Mouse (Mus musculus) spleen, postnatal 14 days (tissue): ENCODE data around the gene Pmvk.

Experiments used
- DNase-seq, 2 experiments: peaks; one replicate each; pipeline ENCODE4 v3.0.0; 2021 to 2022; ENCODE audit warnings: low spot score in 2 of 2

The Pmvk gene

DNA sequence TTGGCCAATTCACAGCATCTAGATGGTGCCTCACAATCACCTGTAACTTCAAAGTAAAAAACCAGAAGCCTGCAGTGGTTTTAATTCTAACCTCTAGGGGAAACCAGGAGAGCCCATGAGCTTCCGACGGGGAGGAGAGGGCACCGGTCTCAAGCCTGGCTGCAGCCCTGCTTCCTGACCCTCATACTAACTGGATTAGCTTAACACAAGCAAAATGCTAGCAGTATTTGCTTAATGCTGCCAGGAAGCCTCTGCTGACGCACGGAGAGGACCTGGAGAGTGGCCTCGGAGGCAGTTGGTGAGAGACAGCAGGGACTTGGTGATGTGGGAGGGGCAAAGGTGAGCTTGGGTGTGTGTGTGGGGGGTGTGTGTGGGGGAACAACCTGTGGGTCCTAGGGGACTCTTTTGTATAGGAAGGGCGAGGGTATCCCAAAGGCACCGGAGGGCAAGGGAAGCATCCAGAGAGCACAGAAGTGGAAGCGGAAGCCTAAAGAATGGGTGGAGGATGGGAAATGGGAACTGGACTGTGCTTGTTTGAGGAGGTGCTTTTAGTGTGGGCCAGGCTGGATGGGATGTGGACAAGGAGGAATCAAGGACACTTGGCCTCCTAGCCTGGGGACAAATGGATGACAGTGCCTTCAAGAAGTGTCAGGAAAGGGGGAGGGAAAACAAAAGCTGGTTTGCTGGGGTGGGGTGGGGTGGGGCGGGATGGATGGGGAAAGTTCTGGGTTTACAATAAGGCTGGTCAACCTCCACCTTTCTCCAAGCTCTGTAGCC is at the start of gene Pmvk:
Gene Pmvk, plus strand, starts transcription at position 141 of the 777 bp plus-strand sequence.
- DNase-seq, result no peak

DNA sequence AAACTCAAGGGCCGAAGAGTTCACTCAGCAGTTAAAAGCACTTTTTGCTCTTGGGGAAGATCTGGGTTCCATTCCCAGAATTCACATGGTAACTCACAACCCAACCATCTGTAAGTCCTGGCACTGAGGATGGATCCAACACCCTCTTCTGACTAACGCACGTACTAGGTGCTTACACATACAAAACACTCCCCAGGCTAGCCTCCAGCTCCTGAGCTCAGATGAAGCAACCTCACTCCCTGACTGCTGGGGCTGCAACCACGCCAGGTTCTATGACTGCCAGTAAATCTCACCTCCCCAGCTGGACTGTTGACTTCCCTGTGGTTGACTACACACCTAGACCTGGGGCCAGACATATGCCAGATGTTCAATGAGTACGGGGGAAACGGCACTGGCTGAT is 47.5 kb upstream of the Pmvk start:
- DNase-seq, result no peak

DNA sequence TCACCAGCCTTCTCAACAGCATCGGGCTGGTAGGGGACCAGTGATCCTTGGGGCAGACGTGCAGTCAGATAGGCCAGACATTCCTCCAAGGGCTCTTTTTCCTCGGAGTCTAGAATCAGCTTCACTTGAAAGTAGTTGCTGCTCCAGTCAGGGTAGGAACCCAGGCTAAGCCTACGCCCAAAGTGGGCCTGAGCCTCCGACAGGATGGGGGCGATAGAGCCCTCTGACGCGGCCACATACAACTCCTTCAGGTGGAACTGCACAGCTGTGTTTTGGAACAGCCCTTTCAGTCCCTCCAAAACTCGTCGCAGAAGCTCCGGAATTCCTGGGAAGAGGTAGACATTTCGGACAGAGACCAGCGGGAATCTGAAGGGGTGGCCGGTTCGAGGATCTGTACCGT is 45.9 kb upstream of the Pmvk start:
- DNase-seq, result no peak

DNA sequence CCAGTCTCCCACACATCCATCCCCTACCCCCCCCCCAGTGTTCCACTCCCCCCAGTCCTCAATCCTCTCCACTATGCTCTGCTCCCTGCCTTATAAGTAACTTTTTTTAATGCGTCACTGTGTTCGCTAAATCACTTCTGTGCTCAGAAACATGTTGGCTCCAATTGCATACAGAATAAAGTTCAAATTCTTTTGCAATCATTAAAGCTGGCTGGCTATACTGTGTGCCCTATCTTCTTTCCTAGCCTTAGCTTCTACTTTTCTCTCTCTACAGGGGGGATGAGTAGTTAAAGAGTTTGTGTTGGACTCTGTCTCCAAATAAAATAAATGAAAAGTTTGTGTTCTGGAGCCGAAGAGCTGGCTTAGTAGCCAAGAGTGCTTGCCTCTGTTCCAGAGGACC is 44.6 kb upstream of the Pmvk start:
- DNase-seq, result no peak

DNA sequence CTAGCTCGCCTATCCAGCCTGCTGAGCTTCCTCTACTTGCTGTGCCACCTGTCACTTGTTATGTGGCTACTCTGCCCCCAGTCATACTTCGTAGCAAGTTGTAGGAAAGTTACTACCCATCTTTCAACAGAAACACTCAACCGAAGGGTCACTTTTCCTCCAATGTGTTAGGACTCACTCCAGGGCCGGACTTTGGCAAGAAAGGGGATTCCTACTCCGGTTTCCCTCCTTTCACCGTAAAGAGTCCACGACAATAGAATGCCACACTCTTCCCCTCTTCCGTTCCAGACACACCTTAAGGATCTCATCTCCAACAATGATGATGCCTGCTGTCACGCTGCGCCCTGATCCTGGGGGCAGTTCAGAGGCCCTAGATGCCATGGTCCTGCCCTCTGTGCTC is 43.5 kb upstream of the Pmvk start:
- DNase-seq, result no peak

DNA sequence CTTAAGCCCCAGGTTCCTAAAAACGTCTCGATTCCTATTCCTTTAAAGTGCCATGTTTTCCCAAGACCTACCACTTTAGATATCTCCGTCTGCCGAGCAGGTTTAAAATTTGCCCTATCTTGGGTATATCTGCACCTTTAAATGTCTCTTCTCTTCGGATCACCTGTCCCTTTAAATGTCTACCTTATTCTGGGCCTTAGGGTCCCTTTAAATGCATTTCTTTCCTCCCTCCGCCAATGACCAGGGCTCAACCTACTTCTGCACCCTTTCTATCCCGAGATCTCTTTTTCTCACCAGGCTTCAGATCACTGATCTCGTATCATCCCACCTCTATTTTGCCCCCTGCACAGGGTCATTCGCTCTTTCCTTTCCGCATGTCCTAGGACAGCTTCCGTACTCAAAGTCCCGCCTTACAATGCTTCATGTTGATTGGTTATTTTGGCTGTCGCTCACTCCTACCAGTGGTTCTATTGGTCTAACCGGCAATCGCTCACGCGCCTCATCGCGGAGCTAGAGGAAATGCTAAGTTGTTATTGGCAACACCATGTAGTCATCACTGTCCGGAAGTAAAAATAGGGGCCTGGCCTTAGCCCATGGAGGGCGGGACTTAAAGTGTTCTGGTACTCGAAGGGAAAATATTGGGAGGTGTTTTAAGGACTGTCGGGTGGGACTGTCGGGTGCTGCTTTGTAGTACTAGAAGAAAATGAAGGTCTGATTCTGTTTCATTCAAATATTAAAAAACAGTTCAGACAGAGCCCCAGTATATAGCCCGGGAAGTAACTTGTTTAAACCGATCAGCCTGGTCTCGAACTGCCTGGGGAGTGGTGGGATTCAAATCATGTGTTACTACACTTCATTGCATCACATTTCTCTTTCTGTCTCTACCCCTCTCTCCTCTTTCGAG is 42.6 kb upstream of the Pmvk start, which contains the start of gene Flad1:
Gene Flad1, minus strand, starts transcription at position 381 of the 904 bp plus-strand sequence.
- peak; percentile 96 to 97 for DNase-seq

DNA sequence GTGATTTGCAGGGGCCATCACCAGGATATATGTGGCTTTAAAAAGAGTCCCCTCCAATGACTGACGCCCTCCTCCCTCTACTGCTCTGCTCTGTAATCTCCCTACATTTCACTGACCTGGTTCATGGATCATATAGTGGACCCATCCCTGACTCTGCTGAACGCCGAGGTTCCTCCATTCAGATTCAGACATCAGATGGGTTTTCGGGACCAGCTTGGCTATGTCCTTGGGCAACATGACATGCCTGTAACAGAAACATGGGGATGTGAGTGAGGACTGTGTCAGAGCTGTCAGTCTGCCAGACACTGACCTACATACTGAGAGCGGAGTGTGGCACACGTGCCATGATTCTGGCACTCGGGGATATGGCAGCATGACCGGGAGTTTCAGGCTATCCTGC is 38.2 kb upstream of the Pmvk start:
- no peak for DNase-seq

DNA sequence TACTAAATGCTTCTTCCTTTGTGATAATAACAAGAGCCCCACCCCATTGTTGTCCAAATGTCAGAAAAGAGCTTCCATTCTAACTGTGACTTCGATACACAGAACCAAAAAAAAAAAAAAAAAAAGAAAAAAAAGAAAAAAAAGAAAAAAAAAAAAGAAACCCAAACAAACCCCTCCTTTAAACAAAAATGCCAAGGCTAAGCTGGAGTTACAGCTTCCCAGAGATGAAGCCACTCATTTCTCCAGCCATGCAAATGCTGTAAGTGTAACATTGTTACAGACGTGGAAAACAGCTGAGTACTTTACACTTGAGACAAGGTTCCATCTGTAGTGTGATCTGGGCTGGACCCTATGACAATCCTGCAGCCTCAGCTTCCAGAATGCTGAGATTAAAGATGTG is 37.2 kb upstream of the Pmvk start:
- no peak for DNase-seq

DNA sequence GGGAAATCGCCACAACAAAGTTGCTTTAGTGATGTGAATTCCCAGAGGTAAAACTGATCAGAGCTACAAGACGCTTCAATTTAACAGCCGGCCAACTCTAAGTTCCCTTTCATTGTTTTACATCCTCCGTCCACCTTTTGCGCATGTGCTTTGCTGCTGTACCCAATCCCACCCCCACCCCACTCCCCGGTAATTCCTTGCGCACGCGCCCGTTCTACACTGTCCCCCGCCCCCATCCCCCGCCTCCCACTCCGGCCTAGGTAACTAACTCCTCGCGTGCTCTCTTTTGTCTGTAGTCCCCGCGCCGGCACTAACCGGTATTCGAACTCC is 36.5 kb upstream of the Pmvk start:
- no peak for DNase-seq

DNA sequence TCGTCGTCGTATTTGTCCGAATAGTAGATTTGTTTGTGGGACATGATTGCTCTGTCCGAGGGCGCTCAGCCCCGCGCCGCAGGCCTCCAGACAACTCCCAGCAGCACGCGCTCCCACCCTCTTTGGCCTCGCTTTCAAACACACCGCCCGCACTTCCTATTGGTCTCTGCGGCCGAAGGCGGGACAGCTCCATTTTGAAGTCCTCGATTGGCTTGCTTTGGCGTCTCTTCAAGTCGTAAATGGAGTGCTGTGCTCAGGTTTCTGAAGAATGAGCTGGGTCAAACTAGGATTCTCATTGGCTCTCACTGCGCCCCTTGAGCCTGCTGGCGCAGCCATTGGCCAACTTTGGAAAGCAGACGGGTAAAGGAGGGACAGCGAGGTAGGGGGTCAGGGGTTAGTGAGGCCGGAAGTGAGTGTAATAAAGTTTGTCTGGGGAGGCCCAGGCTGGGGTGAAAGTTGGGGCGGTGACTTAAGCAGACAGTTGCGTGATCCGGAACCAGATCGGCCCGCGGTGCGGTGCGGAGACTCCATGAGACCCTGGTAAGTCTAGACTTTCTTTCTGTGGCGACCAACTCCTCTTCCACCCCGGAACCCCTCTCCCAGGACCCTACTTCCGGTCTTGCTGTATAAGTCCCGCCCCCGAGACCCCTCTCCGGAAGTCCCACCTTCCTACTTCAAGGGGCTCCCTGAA is 36.0 kb upstream of the Pmvk start, which contains the start of the genes Cks1b and Shc1:
Gene Cks1b, minus strand, starts transcription at position 214 of the 691 bp plus-strand sequence.
Gene Shc1, plus strand, starts transcription at position 274 of the 691 bp plus-strand sequence.
- peak; percentile 83 to 86 for DNase-seq

DNA sequence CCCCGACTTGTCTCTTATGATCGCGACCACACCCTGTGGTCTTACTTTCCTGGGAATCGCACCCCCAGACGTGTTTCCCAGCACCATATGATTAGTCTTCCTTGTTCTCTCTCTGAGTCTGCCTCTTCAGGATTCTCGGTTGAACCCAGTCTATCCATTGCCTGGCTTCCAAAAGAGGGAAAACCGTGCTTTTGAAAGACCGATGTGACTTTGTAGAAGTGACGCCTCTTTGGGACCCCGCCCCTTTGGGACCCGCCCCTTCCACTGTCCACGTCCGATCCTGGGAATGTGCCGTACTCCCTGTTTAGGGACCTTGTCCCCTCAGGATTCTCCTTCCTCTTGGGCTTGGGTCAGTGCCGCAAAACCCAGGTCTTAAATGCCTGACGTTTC is 35.5 kb upstream of the Pmvk start:
- no peak for DNase-seq

DNA sequence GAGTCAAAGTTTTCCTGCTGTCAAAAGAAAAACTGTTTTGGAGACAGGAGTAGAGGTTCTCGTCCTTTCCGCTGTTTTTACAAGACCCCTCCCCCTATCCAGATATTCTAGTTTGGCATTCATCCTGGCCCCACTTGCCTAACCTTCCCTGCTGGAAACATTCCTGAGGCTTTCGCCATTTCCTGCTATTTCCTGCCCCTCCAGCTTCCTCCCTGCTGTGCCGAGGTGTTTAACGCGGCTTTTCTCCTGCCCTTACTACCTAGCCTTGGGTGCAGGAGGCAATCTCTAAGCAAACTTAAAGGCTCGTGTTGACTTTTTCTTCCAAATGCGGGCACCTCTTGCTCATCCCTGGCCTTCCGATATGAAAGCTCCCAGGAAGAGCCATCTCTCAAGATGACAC is 34.8 kb upstream of the Pmvk start:
- no peak for DNase-seq

DNA sequence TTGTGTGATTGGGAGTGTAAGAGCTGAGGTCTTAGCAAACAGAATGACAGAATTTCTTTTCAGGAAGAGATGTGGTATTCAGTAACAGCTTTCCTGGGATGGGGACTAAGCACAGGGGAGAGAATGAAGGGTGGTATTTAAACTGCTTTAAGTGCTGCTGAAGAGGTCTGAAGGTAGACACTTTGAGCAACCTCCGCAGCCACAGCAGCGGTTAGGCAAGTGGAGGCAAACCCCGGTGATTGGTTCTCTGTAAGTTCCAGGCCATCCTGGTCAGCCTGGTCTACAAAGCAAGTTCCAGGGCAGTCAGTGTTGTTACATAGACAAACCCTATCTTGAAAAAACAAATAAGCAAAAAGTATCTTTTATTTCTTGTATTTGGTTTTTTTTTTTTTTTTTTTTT is 34.4 kb upstream of the Pmvk start:
- no peak for DNase-seq

DNA sequence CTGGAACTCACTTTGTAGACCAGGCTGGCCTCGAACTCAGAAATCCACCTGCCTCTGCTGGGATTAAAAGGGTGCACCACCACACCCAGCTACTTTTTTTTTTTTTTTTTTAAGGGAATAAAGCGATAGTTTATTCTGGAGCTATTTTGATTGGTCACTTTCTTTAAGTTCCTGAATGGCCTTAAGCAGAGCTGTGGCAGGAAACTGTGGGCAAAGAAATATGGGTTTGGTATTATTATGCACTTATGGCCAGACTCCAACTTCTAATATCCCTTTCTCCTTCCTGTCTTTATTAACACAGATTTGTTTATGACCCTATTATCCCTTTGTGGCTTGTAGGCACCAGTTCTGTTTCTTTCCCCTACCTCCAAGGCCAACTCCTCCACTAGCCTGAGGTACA is 33.9 kb upstream of the Pmvk start:
- no peak for DNase-seq

DNA sequence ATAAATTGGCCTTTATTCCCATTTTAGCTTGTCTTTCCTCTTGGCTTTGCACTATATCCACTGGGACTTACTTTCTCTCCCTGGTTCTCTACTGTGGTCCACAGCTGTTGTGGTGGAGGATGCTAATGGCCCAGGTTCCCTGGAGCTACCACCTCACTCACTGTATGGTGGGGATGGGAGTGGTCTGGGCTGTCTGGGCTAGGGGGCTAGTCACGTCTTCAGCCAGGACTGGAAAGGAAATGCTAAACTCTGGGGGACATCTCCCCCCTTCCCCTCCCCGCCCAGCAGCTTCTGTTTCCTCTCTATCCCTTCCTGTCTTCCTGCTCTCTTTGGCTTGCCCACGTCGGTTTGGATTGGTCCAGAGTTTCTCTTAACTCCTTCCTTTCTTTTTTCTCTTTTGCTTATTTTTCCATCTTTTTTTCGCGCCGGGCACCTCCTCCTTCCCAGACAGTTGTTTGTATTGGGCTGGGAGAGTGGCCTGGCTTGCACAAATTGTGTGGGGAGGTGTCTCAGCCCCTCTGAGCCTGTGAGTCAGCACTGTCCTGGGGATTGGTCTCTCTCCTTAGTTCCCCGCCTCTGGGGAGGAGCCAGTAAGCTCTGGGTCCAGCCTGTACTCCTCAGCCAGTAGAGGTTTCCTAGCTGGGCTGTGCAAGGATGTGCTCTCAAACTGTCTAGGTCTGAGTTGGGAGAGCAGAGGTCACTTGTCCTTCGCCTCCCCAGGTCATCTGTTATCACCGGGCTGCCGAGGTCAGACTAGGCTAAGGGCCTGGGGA is 33.2 kb upstream of the Pmvk start:
- DNase-seq, result peak; percentile 47 to 51

DNA sequence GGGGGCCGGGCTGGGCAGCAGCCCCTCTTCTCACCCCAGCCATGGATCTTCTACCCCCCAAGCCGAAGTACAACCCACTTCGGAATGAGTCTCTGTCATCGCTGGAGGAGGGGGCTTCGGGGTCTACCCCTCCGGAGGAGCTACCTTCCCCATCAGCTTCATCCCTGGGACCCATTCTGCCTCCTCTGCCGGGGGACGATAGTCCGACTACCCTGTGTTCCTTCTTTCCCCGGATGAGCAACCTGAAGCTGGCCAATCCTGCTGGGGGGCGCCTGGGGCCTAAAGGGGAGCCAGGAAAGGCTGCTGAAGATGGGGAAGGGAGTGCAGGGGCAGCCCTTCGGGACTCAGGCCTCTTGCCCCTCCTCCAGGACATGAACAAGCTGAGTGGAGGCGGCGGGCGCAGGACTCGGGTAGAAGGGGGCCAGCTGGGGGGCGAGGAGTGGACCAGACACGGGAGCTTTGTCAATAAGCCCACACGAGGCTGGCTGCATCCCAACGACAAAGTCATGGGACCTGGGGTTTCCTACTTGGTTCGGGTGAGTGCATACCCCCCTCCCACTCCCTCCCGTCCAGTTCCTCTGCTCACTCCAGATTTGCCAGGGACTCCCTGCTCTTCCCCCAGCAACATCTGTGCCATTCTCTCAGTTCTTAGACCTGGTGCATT is 32.4 kb upstream of the Pmvk start:
- DNase-seq, result no peak

DNA sequence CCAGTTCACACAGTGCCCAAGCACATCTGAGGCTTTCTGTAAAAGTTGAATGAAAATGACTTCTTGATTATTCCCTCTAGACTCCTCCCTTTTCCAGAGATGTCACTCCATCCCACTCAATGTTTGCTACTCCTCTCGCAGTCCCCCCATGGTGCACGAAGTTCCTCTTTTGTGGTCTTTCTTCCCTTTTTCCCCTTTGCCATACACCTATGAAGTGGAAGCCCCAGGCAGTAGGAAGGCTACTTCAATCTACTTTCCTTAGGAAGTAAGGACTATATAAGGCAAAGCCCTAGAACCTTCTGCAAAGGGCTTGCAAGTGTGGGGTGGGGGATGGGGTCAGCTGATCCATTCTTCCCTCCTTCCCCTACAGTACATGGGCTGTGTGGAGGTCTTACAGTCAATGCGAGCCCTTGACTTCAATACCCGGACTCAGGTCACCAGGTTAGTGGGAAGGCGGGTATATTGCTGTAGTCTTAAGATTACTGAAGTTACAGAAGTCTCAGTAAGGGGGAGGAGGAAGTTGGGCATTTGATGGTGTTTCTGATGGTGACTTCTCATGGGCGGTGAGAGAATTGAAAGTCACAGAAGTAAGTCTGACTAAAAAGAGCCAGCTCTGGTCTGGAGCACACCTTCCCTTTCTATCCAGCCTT is 31.7 kb upstream of the Pmvk start:
- no peak for DNase-seq

DNA sequence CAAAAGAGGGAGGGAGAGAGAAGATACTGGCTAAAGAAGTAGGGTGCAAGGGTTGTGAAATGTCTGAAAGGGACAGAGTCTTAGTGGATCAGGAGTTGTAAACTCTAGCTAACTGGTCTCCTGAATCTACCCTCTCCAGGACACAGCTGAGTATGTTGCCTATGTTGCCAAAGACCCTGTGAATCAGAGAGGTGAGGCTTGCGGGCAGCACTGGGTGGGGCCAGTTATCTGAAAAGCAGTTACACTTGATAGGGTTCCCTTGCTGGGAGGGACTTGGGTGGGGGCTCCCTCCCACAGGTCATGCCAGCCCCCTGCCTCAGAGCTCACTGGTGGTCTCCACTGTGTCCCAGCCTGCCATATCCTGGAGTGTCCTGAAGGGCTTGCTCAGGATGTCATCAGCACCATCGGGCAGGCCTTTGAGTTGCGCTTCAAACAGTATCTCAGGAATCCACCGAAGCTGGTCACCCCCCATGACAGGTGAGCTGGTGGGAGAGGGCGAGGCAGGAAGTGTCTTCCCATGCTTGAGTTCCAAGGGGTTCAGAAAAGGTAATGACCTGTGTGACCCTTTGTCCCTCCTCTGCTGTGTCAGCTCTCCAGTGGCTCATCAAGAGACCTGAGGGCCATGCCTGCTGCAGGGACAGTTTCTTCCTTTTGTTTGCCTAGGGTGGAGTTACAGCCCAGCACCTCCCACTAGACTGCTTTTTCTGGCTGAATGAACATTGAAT is 29.8 kb upstream of the Pmvk start:
- DNase-seq, result no peak

DNA sequence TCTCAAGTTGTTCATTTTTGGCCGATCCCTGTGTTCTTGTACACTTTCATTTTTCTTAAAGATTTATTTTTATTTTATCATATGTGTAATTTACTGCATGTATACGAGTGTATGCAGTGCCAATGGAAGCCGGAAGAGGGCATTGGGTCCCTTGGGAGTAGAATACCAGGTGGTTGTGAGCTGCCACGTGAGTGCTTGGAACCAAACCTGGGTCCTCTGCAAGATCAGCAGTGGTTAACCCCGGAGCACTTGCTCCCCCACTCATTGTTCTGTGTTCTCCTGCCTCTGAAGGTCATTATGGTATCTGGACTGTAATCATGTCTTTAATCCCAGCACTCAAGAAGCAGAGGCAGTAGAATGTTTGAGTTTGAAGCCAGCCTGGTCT is 29.2 kb upstream of the Pmvk start:
- DNase-seq, result no peak

DNA sequence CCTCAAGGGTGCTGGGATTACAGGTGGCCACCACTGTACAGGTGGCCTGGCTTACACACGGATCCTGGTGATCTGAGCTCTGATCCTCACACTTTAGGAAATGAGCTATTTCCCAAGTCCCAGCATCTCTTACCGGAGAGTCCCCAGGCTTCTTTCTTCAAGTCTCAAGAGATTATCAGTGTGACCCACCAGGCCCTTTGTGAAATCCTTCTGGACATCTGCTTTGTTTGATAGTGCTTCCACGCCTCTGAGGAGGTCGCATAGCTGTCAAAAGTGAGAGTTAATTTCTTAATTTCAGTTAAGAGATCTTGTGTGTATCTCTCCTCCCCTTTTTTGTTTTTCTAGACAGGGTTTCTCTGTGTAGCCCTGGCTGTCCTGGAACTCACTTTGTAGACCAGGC is 28.5 kb upstream of the Pmvk start:
- no peak for DNase-seq
